Mouse (Mus musculus) lung, postnatal 0 days (tissue): ENCODE results near the gene Plxna3. TPM values are rescaled to one million over a fixed set of nuclear protein-coding genes. Genes with fewer than 3 reads are reported as not detected.

Experiments used
- ATAC-seq: fragments of 200-750 bp; cut with Nextera tagmentation; 2 replicates; pipeline ENCODE4 v1.8.0; 2017; ENCODE audit warnings: moderate library complexity
- DNase-seq: peaks from one replicate; pipeline ENCODE4 v3.0.0-alpha.2; 2016; ENCODE audit warnings: low spot score
- H3K27ac ChIP-seq: fragments of 300-500 bp; sonication (generic); 2 replicates; pipeline ENCODE4 v1.5.1; 2014; ENCODE audit warnings: antibody characterized with exemption, mild to moderate bottlenecking, low read length, mixed read lengths
- H3K27me3 ChIP-seq: fragments of 300-500 bp; sonication (generic); replicated peaks from 2 replicates; pipeline ENCODE4 v1.6.1; 2014; ENCODE audit warnings: low read length, mixed read lengths; ENCODE audit not compliant: insufficient read depth
- H3K36me3 ChIP-seq: fragments of 300-500 bp; sonication (generic); 2 replicates; pipeline ENCODE4 v1.6.1; 2014; ENCODE audit warnings: low read length, mixed read lengths; ENCODE audit not compliant: insufficient read depth
- H3K4me1 ChIP-seq: fragments of 300-500 bp; sonication (generic); 2 replicates; pipeline ENCODE4 v1.6.1; 2014; ENCODE audit warnings: antibody characterized with exemption, low read depth, low read length, mixed read lengths; ENCODE audit not compliant: insufficient read depth
- H3K4me2 ChIP-seq: fragments of 300-500 bp; sonication (generic); replicated peaks from 2 replicates; pipeline ENCODE4 v1.6.1; 2014; ENCODE audit warnings: low read depth, mild to moderate bottlenecking, low read length, moderate library complexity, mixed read lengths
- H3K4me3 ChIP-seq: fragments of 300-500 bp; sonication (generic); 2 replicates; pipeline ENCODE4 v1.5.1; 2014; ENCODE audit warnings: low read depth, low read length
- H3K9ac ChIP-seq: fragments of 300-500 bp; sonication (generic); replicated peaks from 2 replicates; pipeline ENCODE4 v1.6.1; 2014; ENCODE audit warnings: low read depth, mild to moderate bottlenecking
- H3K9me3 ChIP-seq: fragments of 300-500 bp; sonication (generic); 2 replicates; pipeline ENCODE4 v1.6.1; 2016; ENCODE audit warnings: low read length, mixed read lengths
- CTCF ChIP-seq: IDR thresholded peaks from 2 replicates; pipeline ENCODE4 v1.5.1; 2016; ENCODE audit warnings: antibody characterized with exemption, mild to moderate bottlenecking
- EP300 ChIP-seq: IDR thresholded peaks from 2 replicates; pipeline ENCODE4 v1.6.1; 2016; ENCODE audit warnings: antibody characterized with exemption, mild to moderate bottlenecking, control low read depth
- WGBS: fragments of 180-500 bp; shearing (Covaris S2); extraction: QIAGEN DNeasy Blood & Tissue Kit; methylation state at CpG from one replicate; pipeline ENCODE4 v1.1.7; 2014; 5-methylcytosine and 5-hydroxymethylcytosine counted together
- polyA plus RNA-seq: library from polyadenylated mRNA; unstranded; fragments of >200 nt; fragmentation: Nextera tagmentation; extraction: Ambion mirVana; gene quantifications from 2 replicates; pipeline ENCODE4 v1.2.1, GENCODE M21; 2015

The Plxna3 gene
- polyA plus RNA-seq = 1.6 and 1.7 TPM in 2 replicates

GRCm38 (mm10) chrX:74328725-74329161 lies at the start of gene Plxna3:
Gene Plxna3, plus strand, starts transcription at chrX:74329066.
- peak within 1 kb of the TSS; percentile 39 for H3K4me3 ChIP-seq
- peak; percentile 74 for DNase-seq
- no peaks in the 10 kb centered on the region for H3K27me3 ChIP-seq
- H3K9ac ChIP-seq = 0 out of 2 replicates have a peak within 1 kb of the TSS, but pooled peaks have one; percentile 36
- peak; percentile 2; the same call in 1 of the 2 replicates for TF ChIP-seq CTCF
- TF ChIP-seq EP300 = no peak
- H3K36me3 ChIP-seq = no peaks in the 10 kb centered on the region
- no peaks in the 10 kb centered on the region for H3K9me3 ChIP-seq
- peak; percentile 96 for ATAC-seq
- peak within 1 kb of the TSS; percentile 66 for H3K4me2 ChIP-seq
- H3K4me1 ChIP-seq = no peaks in the 10 kb centered on the region
- whole genome bisulfite sequencing = 17% methylated on average over 11 of the region's 30 CpGs
- H3K27ac ChIP-seq = no peak within 1 kb of the TSS

GRCm38 (mm10) chrX:74281041-74281731 lies 47.7 kb upstream of the Plxna3 start:
- 8% methylated on average over 14 of the region's 14 CpGs for WGBS
- Histone ChIP-seq H3K4me1 (no peaks in the 10 kb centered on the region; the same call in 1 of the 2 replicates), H3K27me3 (no peaks in the 10 kb centered on the region), H3K27ac (peak overlapping the region; percentile 86; the same call in 1 of the 2 replicates), H3K4me3 (peak overlapping the region; percentile 42), H3K36me3 (no peaks in the 10 kb centered on the region), H3K9me3 (no peaks in the 10 kb centered on the region), H3K4me2 (peak overlapping the region; percentile 59), H3K9ac (0 out of 2 replicates have a peak overlapping the region, but pooled peaks have one; percentile 8)
- TF ChIP-seq EP300 = no peak
- TF ChIP-seq CTCF = no peak
- DNase-seq (no peak), ATAC-seq (no peak)

- Histone ChIP-seq H3K9ac (peak within 1 kb of the TSS; percentile 44), H3K36me3 (no peaks in the 10 kb centered on the region), H3K4me2 (peak within 1 kb of the TSS; percentile 59), H3K27ac (peak within 1 kb of the TSS; percentile 86), H3K4me1 (no peaks in the 10 kb centered on the region; the same call in 1 of the 2 replicates), H3K27me3 (no peaks in the 10 kb centered on the region), H3K9me3 (no peaks in the 10 kb centered on the region), H3K4me3 (peak within 1 kb of the TSS; percentile 42)
- peak; percentile 93 for ATAC-seq
- WGBS = 9% methylated on average over 16 of the region's 16 CpGs
- DNase-seq = peak; percentile 95
- TF ChIP-seq CTCF = peak; percentile 20; the same call in 1 of the 2 replicates
- no peak for TF ChIP-seq EP300
Observed at GRCm38 (mm10) chrX:74281732-74282394, 47.0 kb upstream of the Plxna3 start, which contains the start of the genes Taz and Dnase1l1. Gene Taz, plus strand, starts transcription at chrX:74281912. Gene Dnase1l1, minus strand, starts transcription at chrX:74282337.

GRCm38 (mm10) chrX:74282395-74283091 lies 46.3 kb upstream of the Plxna3 start:
- no peaks in the 10 kb centered on the region for H3K9me3 ChIP-seq
- H3K27me3 ChIP-seq = no peaks in the 10 kb centered on the region
- peak overlapping the region; percentile 59 for H3K4me2 ChIP-seq
- no peak for TF ChIP-seq EP300
- TF ChIP-seq CTCF = no peak
- peak; percentile 92 for DNase-seq
- WGBS = 16% methylated on average over 38 of the region's 39 CpGs
- no peaks in the 10 kb centered on the region for H3K36me3 ChIP-seq
- H3K27ac ChIP-seq = peak overlapping the region; percentile 86
- H3K4me1 ChIP-seq = no peaks in the 10 kb centered on the region; the same call in 1 of the 2 replicates
- ATAC-seq = peak; percentile 75
- peak overlapping the region; percentile 42 for H3K4me3 ChIP-seq
- H3K9ac ChIP-seq = peak overlapping the region; percentile 44

- H3K27ac ChIP-seq = peak overlapping the region; percentile 86
- H3K4me2 ChIP-seq = peak overlapping the region; percentile 59
- H3K4me1 ChIP-seq = no peaks in the 10 kb centered on the region; the same call in 1 of the 2 replicates
- ATAC-seq (no peak; the same call in 1 of the 2 replicates), DNase-seq (no peak)
- H3K9me3 ChIP-seq = no peaks in the 10 kb centered on the region
- H3K27me3 ChIP-seq = no peaks in the 10 kb centered on the region
- 45% methylated on average over 5 of the region's 5 CpGs for WGBS
- TF ChIP-seq CTCF = no peak
- TF ChIP-seq EP300 = no peak
- peak overlapping the region; percentile 42 for H3K4me3 ChIP-seq
- no peaks in the 10 kb centered on the region for H3K36me3 ChIP-seq
- peak overlapping the region; percentile 44 for H3K9ac ChIP-seq
Observed at GRCm38 (mm10) chrX:74283092-74283437, 45.8 kb upstream of the Plxna3 start.

- ATAC-seq = no peak
- no peak for DNase-seq
- H3K27me3 ChIP-seq = no peaks in the 10 kb centered on the region
- no peaks in the 10 kb centered on the region for H3K9me3 ChIP-seq
- TF ChIP-seq EP300 (no peak), CTCF (no peak)
- H3K36me3 ChIP-seq = no peaks in the 10 kb centered on the region
- H3K4me3 ChIP-seq = no peak overlapping the region
- no peak overlapping the region for H3K4me2 ChIP-seq
- H3K4me1 ChIP-seq = no peaks in the 10 kb centered on the region
- H3K9ac ChIP-seq = no peak overlapping the region
- H3K27ac ChIP-seq = no peak overlapping the region
- WGBS = 64% methylated on average over 4 of the region's 4 CpGs
Observed at GRCm38 (mm10) chrX:74293431-74293830, 35.4 kb upstream of the Plxna3 start.
